Mouse (Mus musculus) heart, postnatal 4 days (tissue): Measurements from ENCODE around the gene Trp53rka. TPM values are rescaled to one million over a fixed set of nuclear protein-coding genes. Genes with fewer than 3 reads are reported as not detected.
"Not testable (repeated sequence)": the region's sequence is repeated elsewhere in the genome, so short reads cannot be mapped to it uniquely, and the experiment has no call there.

Source experiments
- DNase-seq: peaks from one replicate; pipeline ENCODE4 v3.0.0; 2021
- total RNA-seq, 2 experiments: library from RNA; stranded (reverse); gene quantifications; 2 replicates each; pipeline ENCODE4 v1.2.3; 2021

Trp53rka gene
- 10 to 100 TPM; 10.4 to 12.2 TPM for total RNA-seq

DNA sequence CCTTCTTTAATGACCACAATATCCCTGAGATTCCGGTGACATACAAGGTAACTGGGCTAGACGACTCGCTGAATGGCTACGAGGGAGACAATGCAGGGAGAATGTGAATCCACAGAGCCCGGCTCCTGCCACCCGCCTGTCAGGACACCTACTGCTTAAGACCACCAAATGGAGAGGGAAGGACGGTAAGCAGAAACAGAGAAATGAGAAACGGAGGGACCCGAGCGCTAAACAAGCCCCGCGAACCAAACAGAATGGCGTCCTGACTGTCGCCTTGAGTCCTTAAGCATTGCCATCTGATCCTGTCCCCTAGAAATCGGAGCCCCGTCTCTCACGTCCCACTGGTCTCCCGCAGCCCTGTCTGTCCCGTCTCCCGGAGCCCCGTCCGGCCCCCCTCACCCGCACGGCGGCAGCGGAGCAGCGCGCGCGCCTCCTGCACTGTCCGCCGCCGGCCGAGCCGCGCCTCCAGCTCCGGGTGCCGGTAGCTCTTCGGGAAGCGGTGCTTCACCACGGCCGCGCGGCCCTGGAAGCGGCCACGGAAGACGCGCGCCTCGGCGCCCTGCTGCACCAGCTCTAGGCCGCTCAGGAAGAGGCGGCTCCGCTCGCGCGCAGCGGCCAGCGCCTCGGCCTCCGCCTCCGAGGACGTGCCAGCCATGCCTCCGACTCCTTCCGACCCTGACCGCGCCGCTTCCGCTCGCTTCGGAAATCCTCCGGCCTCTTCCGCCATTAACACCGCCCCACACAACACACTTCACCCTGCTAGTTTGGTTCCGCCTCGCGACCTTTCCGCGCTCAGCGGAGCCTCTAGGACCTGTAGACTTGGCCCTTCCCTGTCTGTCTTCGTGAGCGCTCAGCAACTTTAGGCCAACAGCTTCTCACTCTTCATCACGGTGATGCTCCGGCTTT, at the start of gene Trp53rka:
Gene Trp53rka, minus strand, starts transcription at position 677 of the 906 bp plus-strand sequence.
- DNase-seq, result peak; percentile 85

DNA sequence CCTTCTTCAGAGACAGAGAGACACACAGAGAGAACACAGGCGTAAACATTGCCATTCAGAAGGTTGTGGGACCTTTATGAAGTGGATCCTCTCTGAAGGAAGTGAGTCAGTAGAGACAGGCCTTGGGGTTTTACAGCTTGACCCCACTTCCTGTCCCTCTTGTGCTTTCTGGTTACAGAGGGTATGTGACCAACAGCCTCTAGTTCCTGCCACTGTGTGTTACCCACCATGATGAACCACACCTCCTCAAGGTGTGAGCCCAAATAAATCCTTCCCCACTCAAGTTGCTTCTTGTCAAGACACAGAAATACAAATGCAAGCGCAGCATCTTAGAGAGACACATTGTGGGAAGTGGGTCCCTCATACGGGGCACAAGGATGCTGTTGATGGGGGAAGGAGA, 47.9 kb upstream of the Trp53rka start:
- no peak for DNase-seq

DNA sequence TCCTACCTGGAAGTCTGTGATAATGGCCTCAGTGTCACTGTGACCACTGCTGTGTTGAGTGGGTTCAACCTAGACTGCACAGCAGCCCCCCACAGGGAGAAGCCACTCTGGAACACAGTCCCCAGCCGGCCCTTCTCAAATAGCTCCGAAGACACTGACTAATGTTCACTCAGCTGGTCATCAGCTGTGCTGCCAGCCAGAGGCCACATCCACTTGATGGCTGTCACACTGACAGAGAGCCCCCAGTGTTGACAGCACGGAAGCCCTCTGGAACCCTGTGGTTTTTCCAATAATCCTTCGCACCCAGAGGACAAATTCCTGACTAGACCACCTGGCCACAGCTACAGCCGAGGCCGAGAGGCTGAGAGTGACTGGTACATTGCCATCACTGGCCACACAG, 40.7 kb upstream of the Trp53rka start:
- no peak for DNase-seq

DNA sequence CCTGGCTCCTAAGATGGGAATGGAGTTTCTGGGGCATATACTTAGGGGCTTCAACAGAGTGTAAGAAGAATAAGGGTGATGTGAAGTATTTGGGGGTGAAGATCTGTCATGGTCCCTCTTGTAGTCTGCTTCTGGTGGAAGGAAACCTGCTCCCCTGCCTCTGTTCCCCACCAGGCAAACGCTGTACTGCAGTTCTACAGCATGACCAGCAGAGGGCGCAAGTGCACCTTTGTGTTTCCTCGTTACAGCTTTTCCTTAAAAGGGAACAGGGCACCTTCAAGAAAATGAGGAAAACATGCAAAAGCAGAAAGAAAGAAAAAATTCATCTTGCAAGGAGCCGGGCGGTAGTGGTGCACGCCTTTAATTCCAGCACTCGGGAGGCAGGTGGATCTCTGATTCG, 36.0 kb upstream of the Trp53rka start:
- DNase-seq, result peak; percentile 79

DNA sequence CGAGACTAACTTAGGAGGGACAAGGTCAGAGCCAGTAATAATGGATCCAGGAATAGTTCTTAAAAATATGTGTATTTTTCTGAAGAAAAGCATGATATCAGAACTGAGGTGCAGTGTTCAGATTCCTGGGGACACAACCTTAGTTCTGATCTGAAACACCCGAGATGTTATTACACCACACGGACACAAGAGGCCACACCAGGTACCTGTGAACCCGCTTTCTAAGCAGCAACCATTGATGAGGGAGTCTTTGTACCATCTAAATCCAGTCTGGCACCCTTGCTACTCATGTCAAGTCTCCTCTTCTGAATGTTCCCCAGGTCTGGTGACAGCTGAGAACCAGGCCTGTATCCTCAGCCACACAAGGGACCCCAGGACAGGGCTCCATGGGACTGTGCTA, 32.5 kb upstream of the Trp53rka start:
- DNase-seq, result no peak

- no peak for DNase-seq
Measured at GRCm38 (mm10) chr2:165515178-165515728, 22.1 kb upstream of the Trp53rka start.

GRCm38 (mm10) chr2:165512870-165513600, 19.9 kb upstream of the Trp53rka start:
- peak; percentile 67 for DNase-seq

- no peak for DNase-seq
Measured at GRCm38 (mm10) chr2:165512426-165512825, 19.3 kb upstream of the Trp53rka start.

GRCm38 (mm10) chr2:165511530-165511929, 18.4 kb upstream of the Trp53rka start:
- DNase-seq, result not testable (repeated sequence)

DNA sequence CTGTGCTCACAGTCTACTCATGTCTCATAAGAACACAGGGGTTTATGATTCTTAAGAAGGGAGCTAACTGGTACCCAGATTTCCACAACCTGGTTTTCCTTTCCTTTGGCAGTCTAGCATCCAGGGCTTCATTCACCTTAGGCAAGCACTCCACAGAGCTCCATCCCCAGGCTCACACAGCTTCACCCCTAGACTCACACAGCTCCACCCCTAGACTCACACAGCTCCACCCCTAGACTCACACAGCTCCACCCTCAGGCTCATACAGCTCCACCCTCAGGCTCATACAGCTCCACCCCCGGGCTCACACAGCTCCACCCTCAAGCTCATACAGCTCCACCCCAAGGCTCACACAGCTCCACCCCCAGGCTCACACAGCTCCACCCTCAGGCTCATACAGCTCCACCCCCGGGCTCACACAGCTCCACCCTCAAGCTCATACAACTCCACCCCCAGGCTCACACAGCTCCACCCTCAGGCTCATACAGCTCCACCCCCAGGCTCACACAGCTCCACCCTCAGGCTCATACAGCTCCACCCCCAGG, 17.9 kb upstream of the Trp53rka start:
- DNase-seq, result not testable (repeated sequence)

- no peak for DNase-seq
Measured at GRCm38 (mm10) chr2:165510466-165510865, 17.3 kb upstream of the Trp53rka start.

GRCm38 (mm10) chr2:165509686-165510085, 16.6 kb upstream of the Trp53rka start:
- DNase-seq, result no peak

DNA sequence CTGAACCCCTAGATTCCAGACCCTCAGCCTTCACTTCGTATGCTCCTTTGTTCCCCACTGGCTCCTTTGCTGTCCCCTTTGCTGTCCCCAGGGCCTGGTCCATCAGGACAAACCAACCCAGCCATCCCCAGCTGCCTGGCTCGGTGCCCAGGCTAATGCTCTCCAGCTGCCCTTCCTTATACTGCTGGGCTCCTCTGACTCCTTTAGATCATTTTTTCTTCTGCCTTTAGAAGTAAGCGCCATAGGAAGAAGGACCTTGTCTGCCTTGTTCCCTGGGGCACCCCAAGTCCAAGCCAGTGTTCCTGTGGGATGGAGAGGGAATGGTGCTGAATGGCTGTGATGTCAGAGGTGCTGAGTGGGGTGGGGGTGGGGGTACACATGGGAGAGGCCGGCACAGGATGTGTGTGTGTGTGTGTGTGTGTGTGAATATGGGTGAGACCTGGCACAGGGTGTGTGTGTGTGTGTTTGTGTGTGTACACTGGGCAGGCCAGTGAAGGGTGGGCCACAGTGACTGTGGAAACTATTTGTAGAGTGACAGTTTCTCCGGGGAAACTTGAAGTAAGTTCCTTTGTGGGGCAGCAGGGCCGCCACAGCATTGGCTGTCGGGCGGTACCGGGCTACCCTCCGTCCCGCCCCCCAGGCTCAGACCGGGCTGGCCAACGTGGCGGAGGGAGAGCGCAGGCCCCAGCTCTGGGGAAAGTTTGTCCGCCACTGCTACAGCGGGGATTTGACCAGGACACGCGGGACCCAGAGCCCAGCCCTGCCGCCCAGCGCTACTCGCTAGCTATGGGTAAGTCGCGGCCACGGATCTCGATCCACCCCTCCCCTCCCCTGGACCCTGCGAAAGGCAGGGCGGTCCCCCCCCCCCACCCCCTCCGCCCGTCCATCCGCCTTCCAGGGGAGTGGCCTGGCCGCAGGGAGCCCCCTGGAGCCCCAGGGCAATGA, 10.4 kb upstream of the Trp53rka start, which contains the start of gene Slc2a10:
Gene Slc2a10, plus strand, starts transcription at position 529 of the 945 bp plus-strand sequence.
- peak; percentile 83 for DNase-seq

GRCm38 (mm10) chr2:165498816-165499215, 5.7 kb upstream of the Trp53rka start:
- no peak for DNase-seq

GRCm38 (mm10) chr2:165497706-165498275, 4.7 kb upstream of the Trp53rka start:
- no peak for DNase-seq

DNA sequence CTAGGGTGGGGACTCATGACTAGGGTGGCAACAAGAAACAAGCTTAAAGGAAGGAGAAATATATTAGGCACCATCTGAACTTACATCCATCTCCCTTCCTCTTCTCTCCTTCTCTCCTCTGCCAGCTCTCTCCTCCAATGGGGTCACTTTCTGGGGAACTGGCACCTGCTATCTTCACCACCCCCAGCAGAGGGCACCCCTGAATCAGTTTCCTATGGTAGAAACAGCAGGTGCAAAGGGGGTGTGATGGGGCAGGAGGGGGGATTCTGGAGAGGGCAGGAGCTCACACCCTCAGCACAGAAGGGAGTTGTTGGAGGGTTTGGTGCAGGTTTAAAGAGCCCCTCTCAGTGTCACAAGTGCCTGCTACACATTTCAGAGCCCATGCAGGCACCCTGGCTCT, 3.1 kb upstream of the Trp53rka start:
- peak; percentile 61 for DNase-seq

GRCm38 (mm10) chr2:165494495-165494894, 1.4 kb upstream of the Trp53rka start:
- DNase-seq, result no peak

- no peak for DNase-seq
Measured at GRCm38 (mm10) chr2:165493587-165494210, 575 bp upstream of the Trp53rka start.

DNA sequence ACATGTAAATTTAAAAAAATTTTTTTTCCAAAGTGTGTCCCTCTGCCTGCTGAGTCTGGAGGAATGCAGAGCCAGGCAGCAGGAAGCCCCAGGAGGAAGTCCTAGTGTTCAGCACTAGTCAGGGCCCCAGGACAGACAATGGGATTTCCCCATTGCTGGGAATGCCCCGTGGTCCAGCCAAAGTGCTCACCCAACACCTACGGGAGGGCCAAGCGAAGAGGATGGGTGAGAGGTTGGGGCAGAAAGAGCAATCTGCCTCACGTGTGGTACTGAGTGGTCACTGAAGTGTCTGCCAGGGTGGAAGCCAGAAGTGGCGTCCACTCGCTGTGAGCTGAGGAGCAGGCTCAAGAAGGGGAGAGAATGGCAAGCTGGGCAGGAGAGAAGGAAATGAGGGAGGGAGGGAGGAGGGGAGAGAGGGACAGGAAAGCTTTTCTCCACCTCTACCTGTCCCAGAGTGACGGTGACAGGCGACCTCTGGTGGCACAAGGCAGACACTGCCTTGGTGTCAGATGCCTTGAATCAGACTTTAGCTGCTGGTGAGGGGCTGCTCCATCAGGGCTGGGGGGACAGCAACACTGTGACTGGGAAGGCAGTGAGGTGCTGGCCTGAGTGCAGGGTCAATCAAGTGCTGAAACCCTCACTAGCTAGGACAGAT, 6.1 kb downstream of the Trp53rka start:
- peak; percentile 71 for DNase-seq

DNA sequence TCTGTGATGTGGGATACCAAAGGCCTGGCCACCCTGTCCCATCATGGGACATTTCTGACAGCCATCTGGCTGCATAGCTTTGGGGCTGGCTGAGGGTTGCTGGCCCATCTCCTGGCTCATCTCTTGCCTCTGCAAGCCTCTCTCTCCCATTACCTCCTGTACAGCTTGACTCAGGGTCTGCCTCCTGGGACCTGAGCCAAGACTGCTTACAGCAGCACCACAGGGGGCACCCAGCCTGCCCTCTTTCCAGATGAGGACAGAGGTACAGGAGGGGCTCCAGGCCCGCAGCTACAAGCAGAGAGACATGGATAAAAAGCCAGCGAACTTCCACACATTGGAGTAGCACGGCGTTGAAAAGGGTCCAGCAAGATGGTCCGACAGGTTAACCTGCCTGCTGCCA, 6.7 kb downstream of the Trp53rka start:
- no peak for DNase-seq
